Mouse (Mus musculus): ENCODE results near the gene Apol8. TPM values are rescaled to one million over a fixed set of nuclear protein-coding genes. Genes with fewer than 3 reads are reported as not detected.
"Not testable (repeated sequence)": the region's sequence is repeated elsewhere in the genome, so short reads cannot be mapped to it uniquely, and the experiment has no call there.

The Apol8 gene
- total RNA-seq, 2 experiments from 2014 or later = 160 to 210 TPM

DNA sequence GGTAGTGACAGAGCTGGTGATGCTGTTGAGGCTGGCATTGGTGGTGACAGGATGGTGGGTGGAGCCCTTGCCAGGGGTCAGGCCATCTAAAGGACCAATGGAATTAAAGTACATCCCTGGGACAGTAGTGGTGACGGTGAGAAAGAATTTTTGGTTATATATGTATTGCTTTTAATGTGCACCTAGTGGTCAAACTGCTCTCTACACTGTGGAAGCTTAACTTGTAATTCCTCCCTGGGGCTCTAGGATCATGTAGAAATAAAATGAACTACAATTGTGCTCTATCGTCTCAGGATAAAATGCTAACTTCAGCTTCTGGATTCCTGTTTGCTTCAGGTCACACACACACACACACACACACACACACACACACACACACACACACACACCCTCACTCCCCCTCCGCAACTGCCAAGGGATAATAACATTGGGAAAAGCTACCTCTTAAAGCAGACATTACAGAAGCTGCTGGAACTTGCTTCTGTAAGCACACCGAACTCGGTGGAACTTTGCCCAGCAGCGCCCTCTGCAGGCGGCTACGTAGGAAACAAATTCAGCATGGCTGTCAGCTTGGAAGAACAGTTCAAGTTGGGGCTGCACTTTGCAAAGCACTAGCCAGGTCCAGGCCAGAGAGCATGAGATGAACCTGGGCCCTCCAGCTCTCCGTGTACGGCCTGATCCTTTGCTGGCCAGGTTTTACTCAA is 32.4 kb downstream of the Apol8 start:
- peak; percentile 28; the same call in 1 of the 2 replicates for ATAC-seq (replicated peaks; ENCODE audit: low FRiP score, poor library complexity, severe bottlenecking)

DNA sequence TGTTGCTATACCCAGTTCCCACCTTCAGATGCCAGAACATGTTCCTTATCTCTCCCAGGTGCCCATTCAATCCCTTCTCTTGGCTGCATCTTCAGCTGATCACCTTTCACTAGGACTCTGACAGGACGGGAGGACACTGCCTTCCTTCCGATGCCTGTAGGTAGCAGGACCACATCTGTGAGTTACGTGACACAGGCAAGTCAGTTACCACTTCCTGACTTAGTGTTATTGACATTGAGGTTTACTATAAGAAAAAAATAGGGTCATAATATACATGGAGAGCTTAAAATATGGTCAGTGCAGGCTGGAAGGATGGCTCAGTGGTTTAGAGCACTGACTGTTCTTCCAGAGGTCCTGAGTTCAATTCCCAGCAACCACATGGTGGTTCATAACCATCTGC is 35.3 kb downstream of the Apol8 start:
- not testable (repeated sequence) for ATAC-seq (replicated peaks; ENCODE audit: low FRiP score, poor library complexity, severe bottlenecking)

DNA sequence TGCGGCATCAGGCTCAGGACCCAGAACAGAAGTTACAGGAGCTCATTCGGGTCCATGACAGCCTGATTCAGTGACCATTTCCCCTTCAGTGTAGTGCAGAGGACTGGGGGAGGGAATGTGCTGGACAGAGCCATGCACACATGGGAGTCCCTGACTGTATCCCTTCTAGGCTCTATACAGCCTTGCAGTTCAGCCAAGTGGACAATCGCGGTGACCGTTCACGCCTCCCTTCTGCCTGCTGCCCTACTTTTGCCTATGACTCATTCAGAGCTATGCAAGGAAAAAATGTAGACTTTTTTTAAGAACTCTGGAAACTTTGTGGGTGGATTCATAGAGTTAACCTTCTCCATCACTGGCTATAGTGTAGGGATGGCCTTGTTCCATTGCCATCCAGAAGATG is 38.6 kb downstream of the Apol8 start:
- not testable (repeated sequence) for ATAC-seq (replicated peaks; ENCODE audit: low FRiP score, poor library complexity, severe bottlenecking)

DNA sequence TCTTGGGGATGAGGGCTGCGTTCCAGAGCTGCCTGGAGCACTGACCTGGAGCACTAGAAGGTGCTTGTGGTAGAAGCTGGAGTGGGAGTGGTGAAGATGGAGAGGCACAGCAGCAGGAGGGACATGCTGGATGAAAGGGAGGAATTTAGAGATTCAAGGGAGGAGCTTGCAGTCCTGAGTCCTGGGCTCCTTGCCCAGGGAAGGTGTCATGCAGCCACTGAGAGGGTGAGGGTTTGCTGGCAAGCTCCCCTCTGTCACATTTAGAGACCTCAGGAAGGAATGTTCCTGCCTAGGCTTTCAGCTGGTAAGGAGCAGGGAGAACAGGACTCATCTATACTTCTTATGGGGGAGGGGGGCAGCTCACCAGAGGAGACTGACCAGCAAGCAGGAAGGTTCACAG is 47.9 kb downstream of the Apol8 start:
- ATAC-seq (replicated peaks; ENCODE audit: low FRiP score, poor library complexity, severe bottlenecking) = not testable (repeated sequence)

DNA sequence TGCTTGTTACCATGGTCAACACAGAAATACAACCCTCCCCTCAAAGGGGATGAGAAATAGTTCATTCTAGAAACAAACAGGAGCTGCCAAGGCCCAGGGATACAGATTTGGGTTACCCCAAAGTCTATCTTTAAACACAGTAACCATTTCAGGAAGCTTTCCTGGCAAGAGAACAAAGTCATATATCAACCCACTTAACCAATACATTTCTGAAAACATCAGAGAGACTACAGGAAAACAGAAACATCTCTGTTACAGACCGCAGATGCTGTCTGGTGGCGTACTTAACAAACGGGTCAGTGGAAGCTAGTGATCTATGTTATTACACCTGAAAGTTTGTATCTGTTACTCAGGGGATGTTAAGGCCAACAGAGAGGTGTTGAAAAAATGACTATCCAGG is 51.5 kb downstream of the Apol8 start:
- not testable (repeated sequence) for ATAC-seq (replicated peaks; ENCODE audit: low FRiP score, poor library complexity, severe bottlenecking)

DNA sequence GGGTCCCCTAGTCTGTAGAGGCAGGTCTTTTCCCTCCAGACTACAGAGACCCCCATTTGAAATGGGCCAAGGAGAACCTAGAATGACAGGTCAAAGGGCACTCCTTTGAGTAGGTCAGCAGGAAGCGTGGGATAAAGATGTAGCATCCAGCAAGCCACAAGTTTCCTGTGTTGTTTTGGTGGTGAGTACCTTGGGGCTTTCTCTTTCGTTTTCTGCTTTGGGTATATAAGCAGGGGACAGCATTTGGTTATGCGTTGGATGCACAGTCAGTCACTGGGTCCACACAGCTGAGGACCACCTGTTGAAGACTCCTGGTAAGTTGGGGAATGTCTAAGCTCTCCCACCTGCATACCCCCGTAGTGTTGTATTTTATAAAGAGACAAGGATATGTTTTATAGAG is 58.1 kb downstream of the Apol8 start, which contains the start of gene Apol7e:
Gene Apol7e, plus strand, starts transcription at position 202 of the 400 bp plus-strand sequence.
- not testable (repeated sequence) for ATAC-seq (replicated peaks; ENCODE audit: low FRiP score, poor library complexity, severe bottlenecking)

Other genes starting within 250 kb of the Apol8 start
- 18.4 and 21.0 TPM in 2 replicates for gene Apol11a, start 248.7 kb downstream of the Apol8 start, total RNA-seq (2015; ENCODE audit: low replicate concordance)
- gene Apol11a, start 248.7 kb downstream of the Apol8 start, total RNA-seq (2017; ENCODE audit: low replicate concordance) = 75.1 and 111 TPM in 2 replicates
- gene Apol7c, start 223.7 kb downstream of the Apol8 start, total RNA-seq (2015; ENCODE audit: low replicate concordance) = 6.1 TPM in 1 of 2 replicates, not detected in the other
- gene Apol7c, start 223.7 kb downstream of the Apol8 start, total RNA-seq (2017; ENCODE audit: low replicate concordance) = 0.26 TPM in 1 of 2 replicates, not detected in the other
- gene 1700025B11Rik, start 195.1 kb downstream of the Apol8 start, total RNA-seq (2015; ENCODE audit: low replicate concordance) = not detected in 2 replicates
- gene 1700025B11Rik, start 195.1 kb downstream of the Apol8 start, total RNA-seq (2017; ENCODE audit: low replicate concordance) = not detected in 2 replicates
- gene Apol10b, start 160.9 kb downstream of the Apol8 start, total RNA-seq (2015; ENCODE audit: low replicate concordance) = not detected in 2 replicates
- gene Apol10b, start 160.9 kb downstream of the Apol8 start, total RNA-seq (2017; ENCODE audit: low replicate concordance) = 0.90 TPM in 1 of 2 replicates, not detected in the other
- not detected in 2 replicates for gene Gm36245, start 157.7 kb downstream of the Apol8 start, total RNA-seq (2015; ENCODE audit: low replicate concordance)
- gene Gm36245, start 157.7 kb downstream of the Apol8 start, total RNA-seq (2017; ENCODE audit: low replicate concordance) = not detected in 2 replicates
- gene Apol11b, start 113.7 kb downstream of the Apol8 start, total RNA-seq (2015; ENCODE audit: low replicate concordance) = 138 and 145 TPM in 2 replicates
- gene Apol11b, start 113.7 kb downstream of the Apol8 start, total RNA-seq (2017; ENCODE audit: low replicate concordance) = 338 and 373 TPM in 2 replicates
- gene Apol7e, start 58.1 kb downstream of the Apol8 start, total RNA-seq (2015; ENCODE audit: low replicate concordance) = 0.84 TPM in 1 of 2 replicates, not detected in the other
- gene Apol7e, start 58.1 kb downstream of the Apol8 start, total RNA-seq (2017; ENCODE audit: low replicate concordance) = not detected in 2 replicates
- 1.1 TPM in 1 of 2 replicates, not detected in the other for gene Apol9b, start 28.0 kb downstream of the Apol8 start, total RNA-seq (2015; ENCODE audit: low replicate concordance)
- not detected in 2 replicates for gene Apol9b, start 28.0 kb downstream of the Apol8 start, total RNA-seq (2017; ENCODE audit: low replicate concordance)
- 104 and 105 TPM in 2 replicates for gene Myh9, start 85.2 kb upstream of the Apol8 start, total RNA-seq (2015; ENCODE audit: low replicate concordance)
- gene Myh9, start 85.2 kb upstream of the Apol8 start, total RNA-seq (2017; ENCODE audit: low replicate concordance) = 198 and 213 TPM in 2 replicates
- 151 and 152 TPM in 2 replicates for gene Txn2, start 172.0 kb upstream of the Apol8 start, total RNA-seq (2015; ENCODE audit: low replicate concordance)
- 30.3 and 35.2 TPM in 2 replicates for gene Txn2, start 172.0 kb upstream of the Apol8 start, total RNA-seq (2017; ENCODE audit: low replicate concordance)
- gene Foxred2, start 199.7 kb upstream of the Apol8 start, total RNA-seq (2015; ENCODE audit: low replicate concordance) = 3.4 and 4.3 TPM in 2 replicates
- 1.2 and 1.4 TPM in 2 replicates for gene Foxred2, start 199.7 kb upstream of the Apol8 start, total RNA-seq (2017; ENCODE audit: low replicate concordance)
- 85.1 and 85.8 TPM in 2 replicates for gene Eif3d, start 213.8 kb upstream of the Apol8 start, total RNA-seq (2015; ENCODE audit: low replicate concordance)
- 66.9 and 68.2 TPM in 2 replicates for gene Eif3d, start 213.8 kb upstream of the Apol8 start, total RNA-seq (2017; ENCODE audit: low replicate concordance)

Measured in erythroid progenitor cell, adult 5-6 weeks (primary cell).